Mouse (Mus musculus): ENCODE measurements around the gene Trrap. TPM values are rescaled to one million over a fixed set of nuclear protein-coding genes. Genes with fewer than 3 reads are reported as not detected.

The Trrap gene
- polyA plus RNA-seq, 1 experiment from 2014 or later = 14.3 TPM

DNA sequence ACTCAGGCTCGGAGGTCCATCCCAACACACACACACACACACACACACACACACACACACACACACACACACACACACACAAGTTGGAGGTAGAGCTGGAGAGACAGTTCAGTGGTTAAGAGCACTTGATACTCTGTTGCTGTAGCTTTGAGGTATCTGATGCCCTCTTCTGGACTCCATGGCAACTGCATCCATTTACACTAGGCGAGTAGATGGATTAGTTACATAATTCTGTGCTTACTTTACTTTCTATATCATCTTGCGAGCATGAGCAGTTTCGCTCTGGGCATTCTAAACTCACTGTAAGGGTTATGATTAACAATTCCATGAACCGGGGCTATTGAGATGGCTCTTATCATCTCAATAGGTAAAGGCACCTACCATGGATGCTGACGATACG is 14.5 kb upstream of the Trrap start:
- no peak overlapping the region for H3K4me2 ChIP-seq
- H3K4me3 ChIP-seq (replicated peaks) = no peak overlapping the region
- no peaks in the 10 kb centered on the region for H3K36me3 ChIP-seq
- H3K4me1 ChIP-seq (replicated peaks) = 0 out of 2 replicates have a peak, but pooled peaks cover 3% of the 10 kb centered on the region
- no peak overlapping the region for H3K27ac ChIP-seq
- WGBS (ENCODE audit: insufficient replicate concordance) = 48% methylated on average over 6 of the region's 7 CpGs
- H3K9me3 ChIP-seq (replicated peaks) = no peaks in the 10 kb centered on the region; the same call in 1 of the 2 replicates
- H3K9ac ChIP-seq = no peak overlapping the region
- H3K27me3 ChIP-seq = no peaks in the 10 kb centered on the region
- ATAC-seq (ENCODE audit: low read depth) (no peak), DNase-seq (no peak)

- Histone ChIP-seq H3K4me3 (replicated peaks) (no peak overlapping the region), H3K27ac (no peak overlapping the region), H3K9me3 (replicated peaks) (no peaks in the 10 kb centered on the region), H3K9ac (no peak overlapping the region), H3K4me2 (no peak overlapping the region), H3K36me3 (no peaks in the 10 kb centered on the region), H3K27me3 (peaks cover 13% of the 10 kb centered on the region), H3K4me1 (replicated peaks) (0 out of 2 replicates have a peak, but pooled peaks cover 3% of the 10 kb centered on the region)
- 52% methylated on average over 10 of the region's 10 CpGs for WGBS (ENCODE audit: insufficient replicate concordance)
- ATAC-seq (ENCODE audit: low read depth) (no peak), DNase-seq (no peak)
Measured at GRCm38 (mm10) chr5:144755191-144755590, 12.3 kb upstream of the Trrap start.

DNA sequence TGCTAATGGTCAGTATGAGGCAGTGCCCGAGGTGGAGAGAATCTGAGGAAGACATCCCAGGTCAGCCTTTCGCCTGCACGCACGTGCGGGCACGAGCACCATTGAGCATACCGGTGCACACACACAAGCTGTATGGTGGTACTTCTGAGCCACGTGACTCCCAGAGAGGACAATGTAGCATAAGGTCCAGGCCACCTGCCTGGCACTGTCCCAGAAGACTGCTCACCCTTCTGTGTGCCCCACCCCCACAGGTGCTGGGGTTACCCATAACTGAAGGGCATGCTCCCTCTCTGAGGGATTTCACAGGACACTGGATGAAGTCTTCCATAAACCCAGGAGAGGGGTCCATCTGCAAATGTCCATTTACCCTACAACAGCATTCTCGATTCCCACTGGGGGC is 10.1 kb upstream of the Trrap start:
- Histone ChIP-seq H3K36me3 (no peaks in the 10 kb centered on the region), H3K9ac (no peak overlapping the region), H3K4me3 (replicated peaks) (no peak overlapping the region), H3K27me3 (peaks cover 34% of the 10 kb centered on the region), H3K4me2 (no peak overlapping the region), H3K4me1 (replicated peaks) (0 out of 2 replicates have a peak, but pooled peaks cover 3% of the 10 kb centered on the region), H3K27ac (no peak overlapping the region), H3K9me3 (replicated peaks) (no peaks in the 10 kb centered on the region)
- WGBS (ENCODE audit: insufficient replicate concordance) = 76% methylated on average over 9 of the region's 9 CpGs
- no peak for ATAC-seq (ENCODE audit: low read depth)
- DNase-seq = no peak

DNA sequence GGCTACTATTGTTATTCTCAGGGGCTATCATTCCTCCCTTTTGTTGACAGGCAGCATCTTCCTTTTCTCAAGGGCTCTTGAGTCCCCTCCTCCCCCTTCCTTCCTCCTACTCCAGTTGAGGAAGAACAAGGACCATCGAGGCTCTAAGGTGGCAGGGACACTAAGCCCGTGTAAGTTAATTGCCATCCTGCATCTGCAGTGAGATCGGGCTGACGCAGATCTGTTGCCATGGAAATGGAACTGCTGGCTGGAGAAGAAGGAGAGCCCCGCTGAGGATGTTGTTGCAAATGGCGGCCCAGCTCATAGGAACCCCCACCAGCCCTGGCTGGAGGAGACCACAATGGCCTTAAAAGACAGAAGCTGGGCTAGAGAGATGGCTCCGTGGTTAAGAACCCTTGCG is 9.1 kb upstream of the Trrap start:
- ATAC-seq (ENCODE audit: low read depth) (no peak), DNase-seq (no peak)
- no peaks in the 10 kb centered on the region for H3K9me3 ChIP-seq (replicated peaks)
- H3K4me1 ChIP-seq (replicated peaks) = 0 out of 2 replicates have a peak, but pooled peaks cover 3% of the 10 kb centered on the region
- H3K27me3 ChIP-seq = peaks cover 43% of the 10 kb centered on the region
- H3K36me3 ChIP-seq = no peaks in the 10 kb centered on the region
- WGBS (ENCODE audit: insufficient replicate concordance) = 17% methylated on average over 8 of the region's 8 CpGs
- no peak overlapping the region for H3K27ac ChIP-seq
- H3K4me2 ChIP-seq = no peak overlapping the region
- H3K9ac ChIP-seq = no peak overlapping the region
- H3K4me3 ChIP-seq (replicated peaks) = no peak overlapping the region

- ATAC-seq (ENCODE audit: low read depth) (no peak), DNase-seq (no peak)
- Histone ChIP-seq H3K9ac (no peak within 1 kb of the TSS), H3K4me3 (replicated peaks) (peak within 1 kb of the TSS; percentile 27), H3K36me3 (no peaks in the 10 kb centered on the region), H3K4me2 (peak within 1 kb of the TSS; percentile 27), H3K27ac (no peak within 1 kb of the TSS), H3K27me3 (peaks cover 43% of the 10 kb centered on the region), H3K9me3 (replicated peaks) (no peaks in the 10 kb centered on the region), H3K4me1 (replicated peaks) (0 out of 2 replicates have a peak, but pooled peaks cover 2% of the 10 kb centered on the region)
- WGBS (ENCODE audit: insufficient replicate concordance) = 3% methylated on average over 38 of the region's 38 CpGs
Measured at GRCm38 (mm10) chr5:144761161-144761868, 6.2 kb upstream of the Trrap start, which contains the start of gene Tmem130. Gene Tmem130 (minus strand): TSS chr5:144761818.

GRCm38 (mm10) chr5:144766026-144766425 is 1.5 kb upstream of the Trrap start:
- no peak overlapping the region for H3K4me3 ChIP-seq (replicated peaks)
- no peak overlapping the region for H3K4me2 ChIP-seq
- H3K27ac ChIP-seq = no peak overlapping the region
- ATAC-seq (ENCODE audit: low read depth) (no peak), DNase-seq (no peak)
- peaks cover 7% of the 10 kb centered on the region for H3K36me3 ChIP-seq
- H3K4me1 ChIP-seq (replicated peaks) = peaks cover 24% of the 10 kb centered on the region
- no peak overlapping the region for H3K9ac ChIP-seq
- 52% methylated on average over 7 of the region's 7 CpGs for WGBS (ENCODE audit: insufficient replicate concordance)
- no peaks in the 10 kb centered on the region for H3K9me3 ChIP-seq (replicated peaks)
- H3K27me3 ChIP-seq = peaks cover 23% of the 10 kb centered on the region

DNA sequence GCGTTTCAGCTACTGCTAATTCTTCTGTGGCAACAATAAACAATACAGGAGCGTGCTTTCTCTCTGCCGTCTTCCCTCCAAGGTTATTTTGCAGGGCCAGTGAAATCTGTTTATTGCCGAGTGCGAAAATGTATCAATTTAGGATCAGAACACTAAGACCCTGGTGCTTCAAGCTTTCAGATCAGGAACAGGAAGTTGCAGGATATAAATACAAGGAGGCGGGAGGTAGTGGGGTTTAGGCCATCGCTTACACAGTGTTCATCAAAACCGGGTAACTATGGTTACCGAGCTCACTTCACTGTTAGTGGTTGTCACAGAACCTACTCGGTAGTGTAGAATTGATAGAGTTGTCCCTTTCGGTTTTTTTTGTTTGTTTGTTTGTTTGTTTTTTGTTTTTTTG is 886 bp upstream of the Trrap start:
- H3K27me3 ChIP-seq = peaks cover 17% of the 10 kb centered on the region
- no peak overlapping the region for H3K4me3 ChIP-seq (replicated peaks)
- H3K9ac ChIP-seq = no peak overlapping the region
- H3K27ac ChIP-seq = no peak overlapping the region
- 71% methylated on average over 11 of the region's 11 CpGs for WGBS (ENCODE audit: insufficient replicate concordance)
- H3K36me3 ChIP-seq = peaks cover 14% of the 10 kb centered on the region
- H3K9me3 ChIP-seq (replicated peaks) = no peaks in the 10 kb centered on the region
- DNase-seq = no peak
- ATAC-seq (ENCODE audit: low read depth) = no peak
- H3K4me2 ChIP-seq = no peak overlapping the region
- peaks cover 26% of the 10 kb centered on the region for H3K4me1 ChIP-seq (replicated peaks)

GRCm38 (mm10) chr5:144767911-144768841 is 644 bp downstream of the Trrap start:
- DNase-seq (peak; percentile 82), ATAC-seq (ENCODE audit: low read depth) (peak; percentile 89)
- H3K36me3 ChIP-seq = peaks cover 24% of the 10 kb centered on the region
- H3K9me3 ChIP-seq (replicated peaks) = no peaks in the 10 kb centered on the region
- peak overlapping the region; percentile 94 for H3K4me3 ChIP-seq (replicated peaks)
- H3K4me2 ChIP-seq = peak overlapping the region; percentile 91
- peaks cover 29% of the 10 kb centered on the region for H3K4me1 ChIP-seq (replicated peaks)
- WGBS (ENCODE audit: insufficient replicate concordance) = under 1% methylated on average over 84 of the region's 92 CpGs
- peaks cover 3% of the 10 kb centered on the region; the same call in 1 of the 2 replicates for H3K27me3 ChIP-seq
- peak overlapping the region; percentile 90 for H3K27ac ChIP-seq
- peak overlapping the region; percentile 93 for H3K9ac ChIP-seq

GRCm38 (mm10) chr5:144769067-144769482 is 1.5 kb downstream of the Trrap start:
- Histone ChIP-seq H3K36me3 (peaks cover 33% of the 10 kb centered on the region), H3K4me1 (replicated peaks) (peaks cover 29% of the 10 kb centered on the region), H3K27ac (peak overlapping the region; percentile 90), H3K4me3 (replicated peaks) (peak overlapping the region; percentile 94), H3K9me3 (replicated peaks) (no peaks in the 10 kb centered on the region), H3K4me2 (peak overlapping the region; percentile 91), H3K9ac (peak overlapping the region; percentile 93), H3K27me3 (no peaks in the 10 kb centered on the region)
- DNase-seq = no peak
- 17% methylated on average over 8 of the region's 8 CpGs for WGBS (ENCODE audit: insufficient replicate concordance)
- peak; percentile 6; the same call in 1 of the 2 replicates for ATAC-seq (ENCODE audit: low read depth)

DNA sequence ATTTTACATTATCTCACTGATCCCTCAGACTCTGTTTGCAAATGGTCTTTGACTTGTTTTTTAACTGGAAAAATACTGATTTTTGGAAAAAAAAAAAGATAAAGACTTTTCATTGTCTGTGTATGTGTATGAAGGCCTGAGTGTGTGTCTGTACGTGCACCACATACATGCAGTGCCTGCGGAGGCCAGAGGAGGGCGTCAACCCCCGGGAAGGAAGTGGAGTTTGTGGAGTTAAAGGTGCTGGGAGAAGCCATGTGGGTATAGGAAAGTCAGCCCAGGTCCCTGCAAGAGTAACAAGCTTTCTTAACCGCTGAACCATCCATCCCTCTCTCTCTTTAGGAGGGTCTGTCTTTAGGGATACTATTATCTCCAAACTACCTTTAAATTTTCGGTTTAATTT is 5.7 kb downstream of the Trrap start:
- H3K4me1 ChIP-seq (replicated peaks) = peaks cover 23% of the 10 kb centered on the region

DNA sequence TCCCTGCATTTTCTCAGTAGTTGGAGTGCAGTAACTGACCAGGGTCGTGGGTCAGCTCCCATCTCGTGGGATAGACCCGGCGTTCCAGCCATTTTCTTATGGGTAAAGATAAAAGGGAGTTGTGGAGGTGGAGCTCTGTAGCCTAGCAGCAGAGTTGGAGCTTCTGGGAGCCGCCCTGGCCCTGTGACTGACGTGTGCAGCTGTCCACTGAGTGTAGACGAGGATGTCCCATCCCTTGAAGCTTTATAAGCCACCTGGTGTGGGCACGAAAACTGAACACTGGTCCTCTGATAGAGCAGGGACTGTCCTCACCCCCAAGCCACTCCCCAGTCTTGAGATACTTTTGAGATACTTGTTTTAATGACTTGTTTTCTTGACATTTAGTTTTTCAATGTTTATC is 13.1 kb downstream of the Trrap start:
- Histone ChIP-seq H3K27me3 (no peaks in the 10 kb centered on the region), H3K4me2 (no peak overlapping the region), H3K4me3 (replicated peaks) (no peak overlapping the region), H3K9me3 (replicated peaks) (no peaks in the 10 kb centered on the region), H3K4me1 (replicated peaks) (no peaks in the 10 kb centered on the region), H3K27ac (no peak overlapping the region), H3K9ac (no peak overlapping the region), H3K36me3 (peaks cover 89% of the 10 kb centered on the region)
- ATAC-seq (ENCODE audit: low read depth) (no peak), DNase-seq (no peak)
- WGBS (ENCODE audit: insufficient replicate concordance) = 70% methylated on average over 8 of the region's 8 CpGs

More for the DNA sequence above, 5.7 kb downstream of the Trrap start:
- Histone ChIP-seq H3K27me3 (no peaks in the 10 kb centered on the region), H3K4me3 (replicated peaks) (no peak overlapping the region), H3K9ac (no peak overlapping the region), H3K36me3 (peaks cover 60% of the 10 kb centered on the region), H3K4me2 (no peak overlapping the region), H3K9me3 (replicated peaks) (no peaks in the 10 kb centered on the region), H3K27ac (no peak overlapping the region)
- WGBS (ENCODE audit: insufficient replicate concordance) = 81% methylated on average over 6 of the region's 6 CpGs
- ATAC-seq (ENCODE audit: low read depth) (no peak), DNase-seq (no peak)

Measured in liver, embryonic 13.5 days (tissue).